Mouse (Mus musculus) adrenal gland, adult 8-10 months (tissue): ENCODE results near the gene Adgrf5. TPM values are rescaled to one million over a fixed set of nuclear protein-coding genes. Genes with fewer than 3 reads are reported as not detected.
"Not testable (repeated sequence)": the region's sequence is repeated elsewhere in the genome, so short reads cannot be mapped to it uniquely, and the experiment has no call there.

Experiments used
- DNase-seq: peaks from one replicate; pipeline ENCODE4 v3.0.0; 2022
- total RNA-seq, 4 experiments: library from RNA; stranded (reverse); gene quantifications; 2 replicates each; pipeline ENCODE4 v1.2.4; 2022

The Adgrf5 gene
- total RNA-seq: 100 to 1,000 TPM in 2 of 4 experiments, 10 to 100 TPM in 2; 79.8 to 113 (median 100) TPM

GRCm38 (mm10) chr17:43359826-43360619 lies at the start of gene Adgrf5:
Gene Adgrf5 (plus strand): TSS chr17:43360451.
- DNase-seq: peak; percentile 28

GRCm38 (mm10) chr17:43325986-43326671 lies 34.1 kb upstream of the Adgrf5 start:
- no peak for DNase-seq

GRCm38 (mm10) chr17:43326726-43327700 lies 33.2 kb upstream of the Adgrf5 start:
- DNase-seq: peak; percentile 14

- no peak for DNase-seq
Measured at GRCm38 (mm10) chr17:43327810-43328209, 32.4 kb upstream of the Adgrf5 start.

GRCm38 (mm10) chr17:43329216-43329615 lies 31.0 kb upstream of the Adgrf5 start:
- no peak for DNase-seq

- DNase-seq: no peak
Measured at GRCm38 (mm10) chr17:43329761-43330183, 30.5 kb upstream of the Adgrf5 start.

- DNase-seq: no peak
Measured at GRCm38 (mm10) chr17:43332686-43333085, 27.6 kb upstream of the Adgrf5 start.

- DNase-seq: no peak
Measured at GRCm38 (mm10) chr17:43334074-43334473, 26.2 kb upstream of the Adgrf5 start.

GRCm38 (mm10) chr17:43337643-43338042 lies 22.6 kb upstream of the Adgrf5 start:
- no peak for DNase-seq

- no peak for DNase-seq
Measured at GRCm38 (mm10) chr17:43338279-43338678, 22.0 kb upstream of the Adgrf5 start.

GRCm38 (mm10) chr17:43346499-43346898 lies 13.8 kb upstream of the Adgrf5 start:
- not testable (repeated sequence) for DNase-seq

- no peak for DNase-seq
Measured at GRCm38 (mm10) chr17:43357902-43358539, 2.2 kb upstream of the Adgrf5 start.

GRCm38 (mm10) chr17:43361021-43361420 lies 770 bp downstream of the Adgrf5 start:
- DNase-seq: no peak

- DNase-seq: no peak
Measured at GRCm38 (mm10) chr17:43362362-43362761, 2.1 kb downstream of the Adgrf5 start.

- no peak for DNase-seq
Measured at GRCm38 (mm10) chr17:43362881-43363280, 2.6 kb downstream of the Adgrf5 start.

- no peak for DNase-seq
Measured at GRCm38 (mm10) chr17:43363921-43364320, 3.7 kb downstream of the Adgrf5 start.

- no peak for DNase-seq
Measured at GRCm38 (mm10) chr17:43365297-43365696, 5.0 kb downstream of the Adgrf5 start.

- no peak for DNase-seq
Measured at GRCm38 (mm10) chr17:43366486-43366885, 6.2 kb downstream of the Adgrf5 start.

- no peak for DNase-seq
Measured at GRCm38 (mm10) chr17:43368171-43368576, 7.9 kb downstream of the Adgrf5 start.

GRCm38 (mm10) chr17:43372604-43373003 lies 12.4 kb downstream of the Adgrf5 start:
- DNase-seq: no peak

GRCm38 (mm10) chr17:43374020-43374419 lies 13.8 kb downstream of the Adgrf5 start:
- DNase-seq: no peak

GRCm38 (mm10) chr17:43376527-43376926 lies 16.3 kb downstream of the Adgrf5 start:
- no peak for DNase-seq
